Mouse (Mus musculus) ES-Bruce4 (cell line): ENCODE measurements around the gene 9030025P20Rik.

Experiments
- CTCF ChIP-seq: IDR thresholded peaks from one replicate; pipeline ENCODE4 v1.8.1; 2011; ENCODE audit warnings: low read depth, low read length
- EP300 ChIP-seq: IDR thresholded peaks from 2 replicates; pipeline ENCODE4 v1.6.1; 2011; ENCODE audit warnings: low read depth, low read length; ENCODE audit not compliant: insufficient read depth

DNA sequence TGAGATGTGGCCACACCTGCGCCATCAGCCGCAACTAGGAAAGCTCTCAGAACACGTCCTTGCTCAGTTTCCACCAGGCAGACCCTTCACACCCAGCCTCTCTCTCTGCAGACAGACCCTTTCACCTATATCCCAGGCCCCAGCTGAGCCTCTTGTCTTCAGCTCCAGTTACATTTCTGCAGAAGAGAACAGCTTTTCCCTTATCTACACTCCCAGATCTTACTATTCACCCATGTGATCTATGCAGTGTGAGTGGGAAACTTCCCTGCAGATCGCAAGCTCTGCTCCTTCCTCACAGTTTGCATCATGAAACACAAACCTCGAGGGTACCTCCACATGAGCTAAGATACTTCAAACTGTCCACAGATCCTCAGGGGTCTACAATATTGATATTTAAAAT lies 46.8 kb upstream of the 9030025P20Rik start:
- TF ChIP-seq CTCF (no peak), EP300 (no peak)
